Mouse (Mus musculus) kidney, adult 2 months (tissue): ENCODE results near the gene Lipi.

Experiments
- CTCF ChIP-seq: fragments of 200-500 bp; conservative IDR thresholded peaks from 2 replicates; pipeline ENCODE4 v1.5.1; 2011; ENCODE audit warnings: low read depth, mild to moderate bottlenecking, control low read depth, low read length, moderate library complexity, mixed read lengths; ENCODE audit not compliant: insufficient read depth, insufficient read length
- POLR2A ChIP-seq: fragments of 200-500 bp; IDR thresholded peaks from one replicate; pipeline ENCODE4 v1.6.1; 2011; ENCODE audit warnings: low read depth, low read length, control low read depth

DNA sequence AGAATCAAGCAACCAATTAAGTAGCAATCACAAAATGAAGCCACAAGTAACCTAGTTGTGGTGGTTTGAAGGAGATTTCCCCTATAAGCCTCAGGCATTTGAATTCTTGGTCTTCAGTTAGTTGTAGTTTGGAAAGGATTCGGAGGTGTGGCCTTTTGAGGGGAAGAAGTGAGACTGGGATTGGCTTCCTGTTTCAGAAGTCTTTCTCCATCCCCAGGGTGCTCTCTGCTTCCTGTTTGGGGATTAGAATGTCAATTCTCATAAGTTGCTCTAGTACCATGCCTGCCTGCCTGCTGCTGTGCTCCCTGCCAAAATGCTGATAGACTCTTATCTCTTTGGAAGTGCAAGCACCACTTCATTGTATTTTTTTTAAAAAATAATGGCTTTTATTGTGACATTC is 40.6 kb downstream of the Lipi start:
- no peak for TF ChIP-seq CTCF
- TF ChIP-seq POLR2A, result no peak
